Mouse (Mus musculus): ENCODE data around the gene Vtn.

DNA sequence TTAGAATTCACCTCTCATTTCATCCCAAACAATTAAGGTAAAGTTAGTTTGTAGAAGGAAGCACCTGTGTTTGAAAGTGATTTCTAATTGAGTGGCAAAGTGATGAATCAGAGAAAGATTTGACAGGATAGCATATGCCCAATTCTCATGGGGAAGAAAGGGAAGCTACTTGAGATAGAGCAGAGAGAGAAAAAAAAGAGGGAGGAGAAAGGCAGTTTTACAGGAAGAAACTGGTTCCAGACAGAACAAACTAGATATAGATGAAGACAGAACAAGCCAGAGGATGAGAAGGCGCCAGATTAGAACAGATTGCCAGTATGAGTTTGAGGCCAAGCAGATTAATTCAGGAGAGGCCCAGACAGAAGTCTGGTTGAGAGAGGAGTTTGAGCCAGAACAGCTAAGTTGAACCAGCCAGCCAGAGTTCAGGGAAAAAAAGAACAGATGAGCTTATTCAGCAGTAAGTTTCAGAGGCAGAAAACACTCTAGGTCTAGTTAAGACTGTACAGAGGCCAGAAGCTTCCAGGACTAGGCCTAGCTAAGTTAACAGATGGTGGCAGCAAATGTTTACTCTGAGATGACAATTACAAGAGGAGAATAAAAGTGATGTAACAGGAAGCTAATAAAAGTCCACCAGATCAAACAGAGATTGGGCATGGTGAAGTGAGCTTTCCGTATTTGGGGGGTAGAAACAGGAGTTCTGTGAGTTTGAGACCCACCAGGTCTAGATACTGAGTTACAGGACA lies 49.0 kb downstream of the Vtn start:
- TF ChIP-seq CTCF (IDR thresholded peaks at IDR 0.05; ENCODE audit: low read depth, low read length) (no peak), TAL1 (conservative IDR thresholded peaks at IDR 0.05; ENCODE audit: low read depth, low read length) (no peak), GATA1 (IDR thresholded peaks at IDR 0.05; ENCODE audit: borderline replicate concordance, low read length) (no peak), POLR2AphosphoS5 (IDR thresholded peaks at IDR 0.05; ENCODE audit: insufficient replicate concordance, low read depth, low read length) (no peak)

Data from G1E (cell line).